Mouse (Mus musculus): ENCODE results near the gene Glod5. TPM values are rescaled to one million over a fixed set of nuclear protein-coding genes. Genes with fewer than 3 reads are reported as not detected.
A peak's percentile ranks its signal among the peaks of the same experiment; 100 is the strongest.

The Glod5 gene
- total and polyA plus RNA-seq, 2 experiments, result not detected

DNA sequence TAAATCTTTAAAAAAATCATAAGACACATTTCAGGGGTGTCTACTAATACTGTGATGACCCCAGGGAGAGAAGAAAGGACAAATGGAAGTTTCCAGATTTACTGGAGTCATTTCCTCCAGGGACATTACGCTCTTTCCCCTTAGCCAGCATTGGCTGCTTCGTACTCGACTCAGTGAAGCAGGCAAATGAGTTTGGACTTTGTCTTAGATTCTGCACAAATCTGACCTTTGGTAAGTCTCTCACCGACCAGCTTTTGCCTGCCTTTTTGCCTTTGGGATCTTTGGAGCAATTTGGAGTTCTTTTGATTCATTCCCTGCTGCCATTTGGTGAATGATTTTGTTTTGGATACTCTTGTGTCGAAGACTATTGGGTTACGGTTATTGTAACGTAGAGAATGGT, 36.9 kb downstream of the Glod5 start:
- WGBS, result 32% methylated on average over 7 of the region's 7 CpGs
- DNase-seq (ENCODE audit: extremely low read depth, low read depth, low spot score), result peak; percentile 80
- Histone ChIP-seq H3K27me3 (ENCODE audit: control insufficient read depth, insufficient read depth, low read length) (no peaks in the 10 kb centered on the region), H3K9ac (ENCODE audit: low read depth, low read length) (no peak overlapping the region), H3K4me1 (ENCODE audit: control insufficient read depth, insufficient read depth, low read length) (no peaks in the 10 kb centered on the region), H3K27ac (replicated peaks; ENCODE audit: insufficient read depth, low read depth, low read length) (peak overlapping the region; percentile 61), H3K36me3 (ENCODE audit: control insufficient read depth, insufficient read depth, low read length) (no peaks in the 10 kb centered on the region), H3K79me2 (ENCODE audit: control insufficient read depth, insufficient read depth, low read length) (no peaks in the 10 kb centered on the region), H3K4me3 (ENCODE audit: insufficient read depth, low read depth, low read length) (no peak overlapping the region)
- TF ChIP-seq CTCF (IDR thresholded peaks at IDR 0.05; ENCODE audit: low read depth, low read length) (no peak), POLR2A (IDR thresholded peaks at IDR 0.05; ENCODE audit: extremely low read depth, insufficient read depth, low read length) (no peak)

GRCm38 (mm10) chrX:7977892-7978291, 40.4 kb downstream of the Glod5 start, which contains the start of gene Gata1:
Gene Gata1 (minus strand): TSS chrX:7978071.
- Histone ChIP-seq H3K27ac (replicated peaks; ENCODE audit: insufficient read depth, low read depth, low read length) (no peak within 1 kb of the TSS), H3K27me3 (ENCODE audit: control insufficient read depth, insufficient read depth, low read length) (no peaks in the 10 kb centered on the region), H3K79me2 (ENCODE audit: control insufficient read depth, insufficient read depth, low read length) (no peaks in the 10 kb centered on the region), H3K36me3 (ENCODE audit: control insufficient read depth, insufficient read depth, low read length) (no peaks in the 10 kb centered on the region), H3K4me1 (ENCODE audit: control insufficient read depth, insufficient read depth, low read length) (no peaks in the 10 kb centered on the region), H3K4me3 (ENCODE audit: insufficient read depth, low read depth, low read length) (no peak within 1 kb of the TSS), H3K9ac (ENCODE audit: low read depth, low read length) (no peak within 1 kb of the TSS)
- no peak for DNase-seq (ENCODE audit: extremely low read depth, low read depth, low spot score)
- 87% methylated on average over 11 of the region's 11 CpGs for WGBS
- TF ChIP-seq CTCF (IDR thresholded peaks at IDR 0.05; ENCODE audit: low read depth, low read length), result no peak
- TF ChIP-seq POLR2A (IDR thresholded peaks at IDR 0.05; ENCODE audit: extremely low read depth, insufficient read depth, low read length), result no peak

- Histone ChIP-seq H3K27ac (replicated peaks; ENCODE audit: insufficient read depth, low read depth, low read length) (no peak overlapping the region), H3K36me3 (ENCODE audit: control insufficient read depth, insufficient read depth, low read length) (no peaks in the 10 kb centered on the region), H3K4me1 (ENCODE audit: control insufficient read depth, insufficient read depth, low read length) (no peaks in the 10 kb centered on the region), H3K9ac (ENCODE audit: low read depth, low read length) (no peak overlapping the region), H3K27me3 (ENCODE audit: control insufficient read depth, insufficient read depth, low read length) (no peaks in the 10 kb centered on the region), H3K79me2 (ENCODE audit: control insufficient read depth, insufficient read depth, low read length) (no peaks in the 10 kb centered on the region), H3K4me3 (ENCODE audit: insufficient read depth, low read depth, low read length) (no peak overlapping the region)
- DNase-seq (ENCODE audit: extremely low read depth, low read depth, low spot score), result no peak
- WGBS, result 64% methylated on average over 4 of the region's 4 CpGs
- no peak for TF ChIP-seq POLR2A (IDR thresholded peaks at IDR 0.05; ENCODE audit: extremely low read depth, insufficient read depth, low read length)
These were observed 47.0 kb downstream of the Glod5 start for GRCm38 (mm10) chrX:7971292-7971691.

- H3K4me3 ChIP-seq (ENCODE audit: insufficient read depth, low read depth, low read length), result no peak overlapping the region
- no peak overlapping the region for H3K9ac ChIP-seq (ENCODE audit: low read depth, low read length)
- H3K36me3 ChIP-seq (ENCODE audit: control insufficient read depth, insufficient read depth, low read length), result no peaks in the 10 kb centered on the region
- no peaks in the 10 kb centered on the region for H3K4me1 ChIP-seq (ENCODE audit: control insufficient read depth, insufficient read depth, low read length)
- no peaks in the 10 kb centered on the region for H3K27me3 ChIP-seq (ENCODE audit: control insufficient read depth, insufficient read depth, low read length)
- no peak overlapping the region for H3K27ac ChIP-seq (replicated peaks; ENCODE audit: insufficient read depth, low read depth, low read length)
- DNase-seq (ENCODE audit: extremely low read depth, low read depth, low spot score), result no peak
- H3K79me2 ChIP-seq (ENCODE audit: control insufficient read depth, insufficient read depth, low read length), result no peaks in the 10 kb centered on the region
- WGBS, result 92% methylated on average over 3 of the region's 3 CpGs
- no peak for TF ChIP-seq POLR2A (IDR thresholded peaks at IDR 0.05; ENCODE audit: extremely low read depth, insufficient read depth, low read length)
- no peak for TF ChIP-seq CTCF (IDR thresholded peaks at IDR 0.05; ENCODE audit: low read depth, low read length)
These were observed 49.4 kb downstream of the Glod5 start for GRCm38 (mm10) chrX:7968899-7969298.

GRCm38 (mm10) chrX:7968226-7968625, 50.1 kb downstream of the Glod5 start:
- Histone ChIP-seq H3K4me1 (ENCODE audit: control insufficient read depth, insufficient read depth, low read length) (no peaks in the 10 kb centered on the region), H3K27ac (replicated peaks; ENCODE audit: insufficient read depth, low read depth, low read length) (no peak overlapping the region), H3K9ac (ENCODE audit: low read depth, low read length) (no peak overlapping the region), H3K27me3 (ENCODE audit: control insufficient read depth, insufficient read depth, low read length) (no peaks in the 10 kb centered on the region), H3K79me2 (ENCODE audit: control insufficient read depth, insufficient read depth, low read length) (no peaks in the 10 kb centered on the region), H3K36me3 (ENCODE audit: control insufficient read depth, insufficient read depth, low read length) (no peaks in the 10 kb centered on the region), H3K4me3 (ENCODE audit: insufficient read depth, low read depth, low read length) (no peak overlapping the region)
- DNase-seq (ENCODE audit: extremely low read depth, low read depth, low spot score), result no peak
- TF ChIP-seq CTCF (IDR thresholded peaks at IDR 0.05; ENCODE audit: low read depth, low read length) (no peak), POLR2A (IDR thresholded peaks at IDR 0.05; ENCODE audit: extremely low read depth, insufficient read depth, low read length) (no peak)
- 77% methylated on average over 8 of the region's 8 CpGs for WGBS

DNA sequence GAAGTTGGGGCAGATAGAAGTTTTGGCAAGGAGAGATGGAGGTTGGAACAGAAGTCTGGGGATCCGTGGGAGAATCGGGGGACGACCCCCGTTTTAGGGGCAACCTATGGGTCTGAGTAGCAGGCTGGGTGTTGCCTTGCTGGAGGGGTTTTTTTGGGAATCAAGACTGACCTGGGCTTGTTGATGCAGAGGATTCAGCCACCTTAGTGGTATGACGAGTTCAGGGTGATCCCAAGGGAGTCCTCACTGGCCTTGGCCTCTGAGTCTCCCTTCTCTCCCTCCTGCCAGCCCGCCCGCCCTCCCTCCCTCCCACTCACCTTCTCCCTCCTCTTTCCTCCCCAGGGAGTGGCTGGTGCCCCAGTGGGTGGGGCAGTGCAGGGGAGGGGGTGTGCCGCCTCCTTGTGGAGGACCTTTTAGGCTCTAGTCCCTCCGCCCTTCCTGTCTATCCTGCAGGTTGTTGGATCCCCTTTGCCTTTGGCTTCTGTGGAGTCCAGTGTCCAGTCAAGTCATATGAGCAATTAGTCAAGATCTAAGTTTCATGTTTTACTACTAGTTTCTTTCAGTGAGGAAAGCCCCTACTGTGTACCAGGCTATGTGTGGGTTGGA, 50.6 kb downstream of the Glod5 start:
- H3K4me3 ChIP-seq (ENCODE audit: insufficient read depth, low read depth, low read length), result no peak overlapping the region
- WGBS, result 79% methylated on average over 8 of the region's 9 CpGs

More for the DNA sequence above, 50.6 kb downstream of the Glod5 start:
- H3K27ac ChIP-seq (replicated peaks; ENCODE audit: insufficient read depth, low read depth, low read length), result no peak overlapping the region
- H3K36me3 ChIP-seq (ENCODE audit: control insufficient read depth, insufficient read depth, low read length), result no peaks in the 10 kb centered on the region
- H3K27me3 ChIP-seq (ENCODE audit: control insufficient read depth, insufficient read depth, low read length), result no peaks in the 10 kb centered on the region
- no peak overlapping the region for H3K9ac ChIP-seq (ENCODE audit: low read depth, low read length)
- TF ChIP-seq CTCF (IDR thresholded peaks at IDR 0.05; ENCODE audit: low read depth, low read length) (no peak), POLR2A (IDR thresholded peaks at IDR 0.05; ENCODE audit: extremely low read depth, insufficient read depth, low read length) (no peak)
- H3K4me1 ChIP-seq (ENCODE audit: control insufficient read depth, insufficient read depth, low read length), result no peaks in the 10 kb centered on the region
- no peaks in the 10 kb centered on the region for H3K79me2 ChIP-seq (ENCODE audit: control insufficient read depth, insufficient read depth, low read length)
- no peak for DNase-seq (ENCODE audit: extremely low read depth, low read depth, low spot score)

Data from liver, adult 2 months (tissue).